Mouse (Mus musculus) heart, embryonic 16.5 days (tissue): ENCODE measurements around the gene Wars2. TPM values are rescaled to one million over a fixed set of nuclear protein-coding genes. Genes with fewer than 3 reads are reported as not detected.

ENCODE experiments used
- ATAC-seq: fragments of 200-750 bp; cut with Nextera tagmentation; replicated peaks from 2 replicates; pipeline ENCODE4 v1.8.0; 2017; ENCODE audit warnings: moderate number of reproducible peaks; ENCODE audit not compliant: insufficient read depth, low FRiP score; ENCODE audit errors: extremely low read depth
- H3K27ac ChIP-seq: fragments of 300-500 bp; sonication (generic); 2 replicates; pipeline ENCODE4 v1.5.1; 2014; ENCODE audit warnings: mild to moderate bottlenecking, low read length, control low read depth, moderate library complexity
- H3K27me3 ChIP-seq: fragments of 300-500 bp; sonication (generic); 2 replicates; pipeline ENCODE4 v1.6.1; 2014; ENCODE audit warnings: low read length, mixed read lengths; ENCODE audit not compliant: control insufficient read depth, insufficient read depth
- H3K36me3 ChIP-seq: fragments of 300-500 bp; sonication (generic); 2 replicates; pipeline ENCODE4 v1.6.1; 2014; ENCODE audit not compliant: control insufficient read depth, insufficient read depth
- H3K4me1 ChIP-seq: fragments of 300-500 bp; sonication (generic); 2 replicates; pipeline ENCODE4 v1.6.1; 2014; ENCODE audit warnings: low read length, mixed read lengths; ENCODE audit not compliant: control insufficient read depth, insufficient read depth
- H3K4me2 ChIP-seq: fragments of 300-500 bp; sonication (generic); 2 replicates; pipeline ENCODE4 v1.6.1; 2014; ENCODE audit warnings: low read depth, mild to moderate bottlenecking, control low read depth, low read length
- H3K4me3 ChIP-seq: fragments of 300-500 bp; sonication (generic); 2 replicates; pipeline ENCODE4 v1.5.1; 2014; ENCODE audit warnings: mild to moderate bottlenecking, control low read depth, low read length
- H3K9ac ChIP-seq: fragments of 300-500 bp; sonication (generic); 2 replicates; pipeline ENCODE4 v1.6.1; 2014; ENCODE audit warnings: low read length, control low read depth
- H3K9me3 ChIP-seq: fragments of 300-500 bp; sonication (generic); replicated peaks from 2 replicates; pipeline ENCODE4 v1.6.1; 2016; ENCODE audit warnings: low read length; ENCODE audit not compliant: control insufficient read depth
- WGBS: fragments of 180-500 bp; shearing (Covaris S2); extraction: QIAGEN DNeasy Blood & Tissue Kit; methylation state at CpG from one replicate; pipeline ENCODE4 v1.1.7; 2014; 5-methylcytosine and 5-hydroxymethylcytosine counted together
- polyA plus RNA-seq: library from polyadenylated mRNA; unstranded; fragments of >200 nt; fragmentation: Nextera tagmentation; extraction: Ambion mirVana; gene quantifications from 2 replicates; pipeline ENCODE4 v1.2.1, GENCODE M21; 2015

Gene Wars2
- polyA plus RNA-seq, 1 experiment from 2014 or later = 8.6 TPM

- H3K4me1 ChIP-seq = peaks cover 8% of the 10 kb centered on the region
- H3K9ac ChIP-seq = no peak overlapping the region
- 8% methylated on average over 11 of the region's 11 CpGs for WGBS
- no peak overlapping the region for H3K4me3 ChIP-seq
- no peak overlapping the region for H3K27ac ChIP-seq
- H3K27me3 ChIP-seq = peaks cover 84% of the 10 kb centered on the region
- no peak for ATAC-seq
- H3K36me3 ChIP-seq = no peaks in the 10 kb centered on the region
- H3K9me3 ChIP-seq = peaks cover 5% of the 10 kb centered on the region
- no peak overlapping the region for H3K4me2 ChIP-seq
These were observed 115.5 kb downstream of the Wars2 start for GRCm38 (mm10) chr3:99256366-99256750.

GRCm38 (mm10) chr3:99256766-99257165, 115.9 kb downstream of the Wars2 start:
- no peaks in the 10 kb centered on the region for H3K36me3 ChIP-seq
- H3K9me3 ChIP-seq = peaks cover 5% of the 10 kb centered on the region
- H3K9ac ChIP-seq = no peak overlapping the region
- H3K4me1 ChIP-seq = peaks cover 8% of the 10 kb centered on the region
- ATAC-seq = no peak
- H3K4me3 ChIP-seq = no peak overlapping the region
- WGBS = 6% methylated on average over 20 of the region's 20 CpGs
- peaks cover 84% of the 10 kb centered on the region for H3K27me3 ChIP-seq
- H3K4me2 ChIP-seq = no peak overlapping the region
- H3K27ac ChIP-seq = no peak overlapping the region

GRCm38 (mm10) chr3:99257586-99258577, 117.0 kb downstream of the Wars2 start:
- H3K9ac ChIP-seq = no peak overlapping the region
- H3K27me3 ChIP-seq = peaks cover 86% of the 10 kb centered on the region
- peaks cover 8% of the 10 kb centered on the region for H3K4me1 ChIP-seq
- WGBS = 6% methylated on average over 29 of the region's 29 CpGs
- H3K36me3 ChIP-seq = no peaks in the 10 kb centered on the region
- H3K4me3 ChIP-seq = no peak overlapping the region
- ATAC-seq = no peak
- no peak overlapping the region for H3K4me2 ChIP-seq
- peaks cover 5% of the 10 kb centered on the region for H3K9me3 ChIP-seq
- no peak overlapping the region for H3K27ac ChIP-seq

GRCm38 (mm10) chr3:99259741-99260270, 118.9 kb downstream of the Wars2 start:
- no peak overlapping the region for H3K4me3 ChIP-seq
- H3K27ac ChIP-seq = no peak overlapping the region
- no peaks in the 10 kb centered on the region for H3K4me1 ChIP-seq
- H3K27me3 ChIP-seq = peaks cover 90% of the 10 kb centered on the region
- no peak overlapping the region for H3K4me2 ChIP-seq
- H3K36me3 ChIP-seq = no peaks in the 10 kb centered on the region
- H3K9me3 ChIP-seq = peaks cover 2% of the 10 kb centered on the region
- no peak for ATAC-seq
- WGBS = 12% methylated on average over 6 of the region's 6 CpGs
- H3K9ac ChIP-seq = no peak overlapping the region

GRCm38 (mm10) chr3:99260395-99260794, 119.5 kb downstream of the Wars2 start:
- Histone ChIP-seq H3K4me1 (no peaks in the 10 kb centered on the region), H3K4me2 (no peak overlapping the region), H3K27me3 (peaks cover 89% of the 10 kb centered on the region), H3K9ac (no peak overlapping the region), H3K4me3 (no peak overlapping the region), H3K9me3 (no peaks in the 10 kb centered on the region), H3K27ac (no peak overlapping the region), H3K36me3 (no peaks in the 10 kb centered on the region)
- WGBS = 30% methylated on average over 2 of the region's 2 CpGs
- ATAC-seq = no peak

GRCm38 (mm10) chr3:99261371-99261791, 120.5 kb downstream of the Wars2 start:
- Histone ChIP-seq H3K36me3 (no peaks in the 10 kb centered on the region), H3K4me1 (no peaks in the 10 kb centered on the region), H3K9me3 (no peaks in the 10 kb centered on the region), H3K4me2 (no peak overlapping the region), H3K27ac (no peak overlapping the region), H3K9ac (no peak overlapping the region), H3K27me3 (peaks cover 86% of the 10 kb centered on the region), H3K4me3 (no peak overlapping the region)
- WGBS = 4% methylated on average over 18 of the region's 18 CpGs
- no peak for ATAC-seq

- no peak overlapping the region for H3K4me3 ChIP-seq
- no peak for ATAC-seq
- no peak overlapping the region for H3K27ac ChIP-seq
- peaks cover 86% of the 10 kb centered on the region for H3K27me3 ChIP-seq
- 21% methylated on average over 2 of the region's 2 CpGs for WGBS
- H3K4me2 ChIP-seq = no peak overlapping the region
- no peaks in the 10 kb centered on the region for H3K9me3 ChIP-seq
- H3K9ac ChIP-seq = no peak overlapping the region
- no peaks in the 10 kb centered on the region for H3K4me1 ChIP-seq
- no peaks in the 10 kb centered on the region for H3K36me3 ChIP-seq
These were observed 121.1 kb downstream of the Wars2 start for GRCm38 (mm10) chr3:99261986-99262385.

- H3K4me1 ChIP-seq = no peaks in the 10 kb centered on the region
- no peak overlapping the region for H3K27ac ChIP-seq
- WGBS = 19% methylated on average over 9 of the region's 9 CpGs
- no peak for ATAC-seq
- H3K27me3 ChIP-seq = peaks cover 74% of the 10 kb centered on the region
- no peaks in the 10 kb centered on the region for H3K9me3 ChIP-seq
- no peak overlapping the region for H3K4me3 ChIP-seq
- H3K9ac ChIP-seq = no peak overlapping the region
- H3K36me3 ChIP-seq = no peaks in the 10 kb centered on the region
- H3K4me2 ChIP-seq = no peak overlapping the region
These were observed 122.6 kb downstream of the Wars2 start for GRCm38 (mm10) chr3:99263471-99263903.

- no peak overlapping the region for H3K9ac ChIP-seq
- no peak overlapping the region for H3K27ac ChIP-seq
- H3K4me3 ChIP-seq = no peak overlapping the region
- no peak overlapping the region for H3K4me2 ChIP-seq
- no peaks in the 10 kb centered on the region for H3K4me1 ChIP-seq
- no peaks in the 10 kb centered on the region for H3K36me3 ChIP-seq
- 27% methylated on average over 7 of the region's 7 CpGs for WGBS
- H3K27me3 ChIP-seq = peaks cover 65% of the 10 kb centered on the region
- H3K9me3 ChIP-seq = no peaks in the 10 kb centered on the region
- ATAC-seq = no peak
These were observed 123.8 kb downstream of the Wars2 start for GRCm38 (mm10) chr3:99264695-99265094.
